Mouse (Mus musculus): Measurements from ENCODE around the gene Auts2.

GRCm38 (mm10) chr5:132033491-132034350 lies 509.4 kb downstream of the Auts2 start:
- TF ChIP-seq CTCF (IDR thresholded peaks at IDR 0.05; ENCODE audit: extremely low read depth, insufficient read length, insufficient replicate concordance, low read depth, low read length) (no peak), POLR2A (IDR thresholded peaks at IDR 0.05; ENCODE audit: low read depth, low read length) (no peak)

Data from small intestine, adult 2 months (tissue).